Mouse (Mus musculus) cerebellum, adult 2 months (tissue): Measurements from ENCODE around the gene Khsrp. TPM values are rescaled to one million over a fixed set of nuclear protein-coding genes. Genes with fewer than 3 reads are reported as not detected.

Experiments used
- DNase-seq, 2 experiments: peaks; one replicate each; pipeline ENCODE4 v3.0.0; 2021
- H3K27ac ChIP-seq: fragments of 200-500 bp; 2 replicates; pipeline ENCODE4 v1.5.1; 2012; ENCODE audit warnings: low read length, control low read depth, inconsistent platforms; ENCODE audit not compliant: insufficient read depth
- H3K27me3 ChIP-seq: fragments of 200-500 bp; 2 replicates; pipeline ENCODE4 v1.6.1; 2012; ENCODE audit warnings: inconsistent platforms, mild to moderate bottlenecking, low read length, moderate library complexity; ENCODE audit not compliant: control insufficient read depth, insufficient read depth
- H3K4me1 ChIP-seq: fragments of 200-500 bp; 2 replicates; pipeline ENCODE4 v1.6.1; 2011; ENCODE audit warnings: low read length; ENCODE audit not compliant: control insufficient read depth, insufficient read depth
- H3K4me3 ChIP-seq: fragments of 200-500 bp; replicated peaks from 2 replicates; pipeline ENCODE3; 2011; ENCODE audit warnings: mild to moderate bottlenecking, low read depth, low read length, control low read depth; ENCODE audit not compliant: insufficient read depth
- CTCF ChIP-seq: fragments of 200-500 bp; IDR thresholded peaks from 2 replicates; pipeline ENCODE4 v1.5.1; 2011; ENCODE audit warnings: low read depth, mild to moderate bottlenecking, control low read depth, low read length, moderate library complexity, borderline replicate concordance; ENCODE audit not compliant: insufficient read depth
- POLR2A ChIP-seq: fragments of 200-500 bp; IDR thresholded peaks from 2 replicates; pipeline ENCODE4 v1.6.1; 2011; ENCODE audit warnings: low read length, control low read depth, borderline replicate concordance; ENCODE audit not compliant: insufficient read depth
- WGBS: fragments of 180-500 bp; shearing (Covaris S2); methylation state at CpG from one replicate; pipeline ENCODE4 v1.1.7; 2018; 5-methylcytosine and 5-hydroxymethylcytosine counted together
- polyA plus RNA-seq: library from polyadenylated mRNA; depleted of rRNA; stranded (reverse); fragments of >200 nt; gene quantifications from 2 replicates; pipeline ENCODE4 v1.2.3, GENCODE M21; 2012

The Khsrp gene
- polyA plus RNA-seq, 1 experiment, result 67.7 TPM

DNA sequence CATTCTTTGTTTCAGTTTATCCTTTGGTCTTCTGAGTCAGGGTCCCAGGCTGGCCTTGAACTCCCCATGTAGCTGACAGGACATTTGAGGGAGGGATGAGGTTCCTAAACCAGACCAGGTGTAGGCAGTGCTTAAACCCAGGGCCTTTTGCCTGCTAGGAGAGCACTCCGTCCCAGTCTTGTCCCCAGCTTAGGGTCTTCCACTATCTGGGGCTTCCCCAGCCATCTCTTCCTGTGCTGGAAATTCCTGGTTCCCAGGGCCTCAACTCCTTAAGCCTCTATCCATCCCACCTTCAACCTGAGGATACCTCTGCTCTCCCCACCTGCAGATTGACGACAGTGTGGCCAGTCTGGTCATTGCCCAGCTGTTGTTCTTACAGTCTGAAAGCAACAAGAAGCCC is 40.4 kb downstream of the Khsrp start:
- WGBS, result 71% methylated on average over 2 of the region's 2 CpGs
- H3K27ac ChIP-seq, result no peak overlapping the region; the same call in 1 of the 2 replicates
- no peaks in the 10 kb centered on the region for H3K27me3 ChIP-seq
- H3K4me1 ChIP-seq, result peaks cover 5% of the 10 kb centered on the region; the same call in 1 of the 2 replicates
- DNase-seq, result peak in 1 of 2 experiments; percentile 11
- TF ChIP-seq POLR2A (no peak), CTCF (no peak)
- H3K4me3 ChIP-seq, result peak overlapping the region; percentile 88

DNA sequence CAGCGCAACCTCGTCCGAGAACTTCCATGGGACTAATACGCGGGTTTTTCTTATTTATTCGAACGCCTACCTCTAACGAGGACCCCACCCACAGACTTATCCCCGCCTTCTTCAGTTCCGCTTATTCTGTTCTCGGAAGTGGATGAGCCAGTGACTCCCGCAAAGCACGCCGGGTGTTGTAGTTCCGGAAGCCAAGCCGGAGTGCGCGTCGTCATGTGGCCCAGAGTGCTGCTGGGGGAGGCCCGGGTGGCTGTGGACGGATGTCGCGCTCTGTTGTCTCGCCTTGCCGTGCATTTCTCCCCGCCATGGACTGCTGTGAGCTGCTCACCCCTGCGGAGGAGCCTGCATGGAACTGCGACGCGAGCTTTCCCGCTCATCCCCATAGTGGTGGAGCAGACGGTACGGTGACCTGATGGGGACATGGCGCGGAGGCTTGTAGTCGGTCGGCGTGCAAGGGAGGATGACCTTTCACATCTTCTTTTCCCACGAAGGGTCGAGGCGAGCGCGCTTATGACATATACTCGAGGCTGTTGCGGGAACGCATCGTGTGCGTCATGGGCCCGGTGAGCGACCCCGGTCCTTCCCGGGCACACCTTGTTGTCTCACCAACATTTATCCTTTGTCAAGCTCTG is 41.1 kb downstream of the Khsrp start, which contains the start of gene Clpp:
Gene Clpp, plus strand, starts transcription at position 191 of the 632 bp plus-strand sequence.
- H3K27me3 ChIP-seq, result no peaks in the 10 kb centered on the region
- H3K4me3 ChIP-seq, result peak within 1 kb of the TSS; percentile 88
- TF ChIP-seq POLR2A, result peak; percentile 97
- TF ChIP-seq CTCF, result no peak
- peaks cover 5% of the 10 kb centered on the region; the same call in 1 of the 2 replicates for H3K4me1 ChIP-seq
- H3K27ac ChIP-seq, result peak within 1 kb of the TSS; percentile 84
- under 1% methylated on average over 52 of the region's 52 CpGs for WGBS
- DNase-seq, result peak; percentile 94 to 97

DNA sequence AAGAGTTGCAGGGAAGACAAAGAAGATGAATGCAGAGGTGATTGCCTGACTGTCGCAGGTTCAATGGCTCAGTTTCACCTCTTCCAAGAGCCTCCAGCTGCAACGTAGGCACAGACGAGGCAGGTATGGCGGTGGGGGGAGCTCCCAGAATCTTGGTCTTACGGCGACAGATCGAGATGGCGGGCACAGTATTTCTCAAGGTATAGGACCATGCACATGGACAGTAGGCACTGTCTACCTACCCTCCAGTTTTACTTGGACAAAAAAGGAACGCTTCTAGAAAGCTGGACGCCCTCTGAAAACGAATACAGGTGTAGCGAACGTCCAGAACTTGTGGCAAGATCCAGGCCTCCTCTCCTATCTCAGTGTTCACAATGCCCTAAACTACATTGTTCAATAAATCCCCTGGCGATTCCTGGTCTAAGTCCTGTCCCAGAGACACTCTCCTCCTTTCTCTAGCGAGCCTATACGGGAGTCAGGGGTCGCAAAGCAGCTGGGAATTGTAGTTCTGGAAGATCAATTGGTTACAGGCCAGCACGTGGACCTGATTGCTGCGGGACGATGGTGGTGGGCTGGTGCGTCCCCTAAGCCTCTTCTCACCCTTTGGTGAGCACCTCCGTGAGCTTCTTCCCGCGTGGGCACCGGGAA is 41.7 kb downstream of the Khsrp start:
- WGBS, result 1% methylated on average over 25 of the region's 25 CpGs

DNA sequence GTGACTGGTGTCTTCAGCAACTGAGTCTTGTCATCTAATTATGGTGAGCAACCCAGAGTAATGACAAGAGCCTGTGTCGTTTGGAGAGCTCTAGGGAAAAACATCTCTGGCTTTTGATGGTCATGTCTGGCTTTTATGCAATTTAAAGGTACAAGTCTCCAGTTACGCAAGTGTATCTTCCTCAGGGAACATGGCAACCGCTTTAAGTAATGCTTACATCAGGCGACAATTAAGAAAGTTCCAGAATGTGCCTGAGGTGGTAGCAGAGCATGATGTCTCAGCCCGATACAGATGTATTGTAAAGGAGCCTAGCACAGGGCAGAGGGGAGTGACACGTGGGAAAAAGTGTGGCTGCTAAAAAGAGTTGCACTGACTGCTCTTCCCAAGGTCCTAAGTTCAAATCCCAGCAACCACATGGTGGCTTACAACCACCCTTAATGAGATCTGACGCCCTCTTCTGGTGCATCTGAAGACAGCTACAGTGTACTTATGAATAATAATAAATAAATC is 42.3 kb downstream of the Khsrp start:
- DNase-seq, result peak in 1 of 2 experiments; percentile 13
- 71% methylated on average over 7 of the region's 7 CpGs for WGBS
- no peak overlapping the region for H3K4me3 ChIP-seq
- no peak overlapping the region for H3K27ac ChIP-seq
- TF ChIP-seq CTCF, result no peak
- TF ChIP-seq POLR2A, result no peak
- H3K4me1 ChIP-seq, result peaks cover 5% of the 10 kb centered on the region; the same call in 1 of the 2 replicates
- H3K27me3 ChIP-seq, result no peaks in the 10 kb centered on the region

More for the DNA sequence above, 41.7 kb downstream of the Khsrp start:
- peaks cover 5% of the 10 kb centered on the region; the same call in 1 of the 2 replicates for H3K4me1 ChIP-seq
- H3K27ac ChIP-seq, result peak overlapping the region; percentile 24; the same call in 1 of the 2 replicates
- peak in 1 of 2 experiments; percentile 86 for DNase-seq
- H3K27me3 ChIP-seq, result no peaks in the 10 kb centered on the region
- H3K4me3 ChIP-seq, result peak overlapping the region; percentile 88
- TF ChIP-seq CTCF, result no peak
- 0 out of 2 replicates have a peak, but pooled peaks have one; percentile 41 for TF ChIP-seq POLR2A

DNA sequence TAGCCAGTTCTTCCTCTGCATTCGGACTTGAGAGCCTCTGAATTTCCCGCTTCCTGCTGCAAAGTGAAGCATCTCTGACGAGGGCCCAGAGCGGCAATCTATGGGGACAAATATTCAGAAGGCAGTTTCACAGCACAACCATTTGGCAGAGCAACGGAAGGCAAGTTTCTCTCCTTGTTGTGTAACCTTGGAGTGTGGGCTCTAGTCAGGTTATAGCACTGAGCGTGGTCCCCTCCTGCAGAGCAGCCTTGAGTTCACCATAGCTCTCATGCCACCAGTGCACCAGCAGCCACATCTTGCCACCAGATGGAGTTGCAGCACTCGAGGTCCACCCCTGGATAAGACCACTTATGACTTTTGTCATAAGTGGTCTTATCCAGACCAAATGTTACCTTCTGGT is 42.9 kb downstream of the Khsrp start:
- no peak for DNase-seq
- Histone ChIP-seq H3K4me1 (peaks cover 5% of the 10 kb centered on the region; the same call in 1 of the 2 replicates), H3K4me3 (no peak overlapping the region), H3K27ac (no peak overlapping the region), H3K27me3 (no peaks in the 10 kb centered on the region)
- WGBS, result 80% methylated on average over 7 of the region's 7 CpGs
- TF ChIP-seq POLR2A, result no peak
- TF ChIP-seq CTCF, result no peak

DNA sequence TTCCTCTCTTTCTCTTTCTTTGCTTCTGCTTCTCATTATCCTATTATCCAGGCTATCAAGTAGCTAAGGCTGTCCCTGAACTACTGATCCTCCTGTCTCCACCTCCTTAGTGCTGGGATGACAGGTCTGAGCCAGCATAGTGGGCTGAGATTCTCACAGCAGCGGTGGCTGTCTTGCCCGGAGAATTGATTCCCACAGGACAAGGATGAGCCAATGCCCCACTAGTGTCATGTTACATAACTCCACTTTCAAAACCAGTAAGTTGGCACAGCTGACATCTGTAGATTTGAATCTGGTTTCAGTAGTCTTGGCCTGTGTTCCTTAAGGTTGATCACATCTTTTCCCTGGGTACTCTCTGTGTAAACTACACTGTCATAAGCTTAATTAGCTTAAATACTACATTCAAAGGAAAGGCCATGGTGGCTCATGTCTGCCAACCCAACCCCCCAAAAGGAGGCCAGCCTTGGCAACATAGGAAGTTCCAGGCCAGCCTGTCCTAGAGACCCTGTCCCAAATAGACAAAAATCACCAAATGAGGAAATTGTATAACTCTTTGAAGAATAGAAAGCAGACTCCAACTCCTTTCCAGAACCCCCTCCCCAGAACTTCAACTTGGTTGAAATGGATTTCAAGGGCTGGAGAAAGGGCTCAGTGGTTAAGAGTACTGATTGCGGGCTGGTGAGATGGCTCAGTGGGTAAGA is 45.1 kb downstream of the Khsrp start:
- 42% methylated on average over 3 of the region's 3 CpGs for WGBS
- no peaks in the 10 kb centered on the region for H3K27me3 ChIP-seq
- no peak for TF ChIP-seq POLR2A
- DNase-seq, result no peak
- H3K27ac ChIP-seq, result no peak overlapping the region
- H3K4me1 ChIP-seq, result peaks cover 5% of the 10 kb centered on the region; the same call in 1 of the 2 replicates
- H3K4me3 ChIP-seq, result no peak overlapping the region

DNA sequence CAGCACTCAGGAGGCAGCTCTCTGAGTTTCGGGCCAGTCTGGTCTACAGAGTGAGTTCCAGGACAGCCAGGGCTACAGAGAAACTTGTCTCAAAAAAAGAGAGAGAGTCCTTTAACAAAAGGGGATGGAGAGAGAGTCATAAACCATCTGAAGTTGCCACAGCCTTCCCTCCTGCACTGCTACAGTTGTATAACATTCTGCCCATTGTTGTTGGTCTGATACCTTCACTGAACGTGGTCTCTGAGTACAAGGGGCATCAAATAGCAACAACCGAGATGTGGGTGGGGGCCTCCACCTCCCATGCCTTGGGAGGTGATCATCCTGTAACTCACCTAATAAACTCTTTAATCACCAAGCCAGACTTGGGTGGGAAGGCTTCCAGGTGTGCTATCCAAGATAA is 45.7 kb downstream of the Khsrp start:
- no peaks in the 10 kb centered on the region for H3K27me3 ChIP-seq
- H3K4me1 ChIP-seq, result no peaks in the 10 kb centered on the region
- 89% methylated on average over 3 of the region's 3 CpGs for WGBS
- DNase-seq, result no peak
- no peak for TF ChIP-seq CTCF
- TF ChIP-seq POLR2A, result no peak
- no peak overlapping the region for H3K4me3 ChIP-seq
- no peak overlapping the region for H3K27ac ChIP-seq
